Mouse (Mus musculus) MEL (cell line): Measurements from ENCODE around the gene Naa15. TPM values are rescaled to one million over a fixed set of nuclear protein-coding genes. Genes with fewer than 3 reads are reported as not detected.

ENCODE experiments used
- DNase-seq: peaks from one replicate; pipeline ENCODE4 v3.0.0; 2011; ENCODE audit warnings: low read depth, low spot score
- H3K27ac ChIP-seq: 2 replicates; pipeline ENCODE4 v1.5.1; 2012; ENCODE audit warnings: low read depth, mild to moderate bottlenecking, control low read depth, low read length, moderate library complexity; ENCODE audit not compliant: control insufficient read depth
- H3K27me3 ChIP-seq, 2 experiments: fragments of 150-350 bp in 1 of 2; sonication (generic) in 1 of 2; 2 replicates each; pipeline ENCODE4 v1.6.1; 2012; ENCODE audit warnings: low read length in 2 of 2, mild to moderate bottlenecking in 2 of 2, improper control_type of control experiment in 1 of 2, moderate library complexity in 1 of 2; ENCODE audit not compliant: insufficient read depth in 2 of 2, control insufficient read depth in 1 of 2
- H3K36me3 ChIP-seq, 2 experiments: 2 replicates each; pipeline ENCODE4 v1.6.1; 2012 to 2014; ENCODE audit warnings: low read length in 2 of 2, improper control_type of control experiment in 1 of 2, inconsistent platforms in 1 of 2, mild to moderate bottlenecking in 1 of 2; ENCODE audit not compliant: insufficient read depth in 2 of 2, control insufficient read depth in 1 of 2
- H3K4me1 ChIP-seq, 2 experiments: fragments of 150-350 bp in 1 of 2; sonication (generic) in 1 of 2; 2 replicates each; pipeline ENCODE4 v1.6.1; 2012; ENCODE audit warnings: low read length in 2 of 2, improper control_type of control experiment in 1 of 2, mild to moderate bottlenecking in 1 of 2; ENCODE audit not compliant: insufficient read depth in 2 of 2, control insufficient read depth in 1 of 2
- H3K4me3 ChIP-seq, 2 experiments: fragments of 150-350 bp in 1 of 2; sonication (generic) in 1 of 2; 2 replicates each; pipeline ENCODE4 v1.5.1; 2012; ENCODE audit warnings: low read depth in 2 of 2, low read length in 2 of 2, mild to moderate bottlenecking in 2 of 2, moderate library complexity in 2 of 2, control low read depth in 1 of 2, improper control_type of control experiment in 1 of 2; ENCODE audit not compliant: control insufficient read depth in 1 of 2, insufficient read depth in 1 of 2
- H3K79me2 ChIP-seq: 2 replicates; pipeline ENCODE4 v1.6.1; 2012; ENCODE audit warnings: mild to moderate bottlenecking, low read length, moderate library complexity; ENCODE audit not compliant: control insufficient read depth, poor library complexity, insufficient read depth
- H3K9ac ChIP-seq: 2 replicates; pipeline ENCODE4 v1.6.1; 2012; ENCODE audit warnings: low read depth, mild to moderate bottlenecking, control low read depth, low read length, moderate library complexity; ENCODE audit not compliant: control insufficient read depth, poor library complexity, severe bottlenecking
- H3K9me3 ChIP-seq: fragments of 150-350 bp; sonication (generic); replicated peaks from 2 replicates; pipeline ENCODE4 v1.6.1; 2012; ENCODE audit warnings: mild to moderate bottlenecking, low read length, improper control_type of control experiment, moderate library complexity; ENCODE audit not compliant: insufficient read depth
- BHLHE40 ChIP-seq: IDR thresholded peaks from 2 replicates; pipeline ENCODE4 v1.6.1; 2012; ENCODE audit warnings: low read depth, mild to moderate bottlenecking, inconsistent platforms, low read length, improper control_type of control experiment, borderline replicate concordance
- CTCF ChIP-seq, 3 experiments: IDR thresholded peaks in 2 of 3; conservative IDR thresholded peaks in 1 of 3; 2 replicates each; pipeline ENCODE4 v1.5.1; 2011 to 2012; ENCODE audit warnings: low read length in 3 of 3, low read depth in 2 of 3, mild to moderate bottlenecking in 2 of 3, improper control_type of control experiment in 1 of 3, inconsistent platforms in 1 of 3, mixed read lengths in 1 of 3, moderate library complexity in 1 of 3; ENCODE audit not compliant: control insufficient read depth in 1 of 3, insufficient read depth in 1 of 3, poor library complexity in 1 of 3, severe bottlenecking in 1 of 3
- EP300 ChIP-seq, 2 experiments: IDR thresholded peaks; 2 replicates each; pipeline ENCODE4 v1.6.1; 2011; ENCODE audit warnings: improper control_type of control experiment in 2 of 2, low read length in 2 of 2, low read depth in 1 of 2, mild to moderate bottlenecking in 1 of 2
- GATA1 ChIP-seq: IDR thresholded peaks from 2 replicates; pipeline ENCODE4 v1.6.1; 2011; ENCODE audit warnings: low read depth, low read length, improper control_type of control experiment
- KAT2A ChIP-seq: conservative IDR thresholded peaks from 2 replicates; pipeline ENCODE4 v1.6.1; 2012; ENCODE audit warnings: low read depth, low read length, improper control_type of control experiment, inconsistent platforms
- MEF2A ChIP-seq: IDR thresholded peaks from 2 replicates; pipeline ENCODE4 v1.6.1; 2014; ENCODE audit warnings: low read depth, mild to moderate bottlenecking, inconsistent platforms, low read length, improper control_type of control experiment; ENCODE audit not compliant: poor library complexity, insufficient replicate concordance, severe bottlenecking; ENCODE audit errors: extremely low read depth
- MXI1 ChIP-seq: IDR thresholded peaks from 2 replicates; pipeline ENCODE4 v1.6.1; 2011; ENCODE audit warnings: mild to moderate bottlenecking, low read depth, low read length, improper control_type of control experiment
- POLR2A ChIP-seq, 2 experiments: IDR thresholded peaks; 2 replicates each; pipeline ENCODE4 v1.6.1; 2011 to 2012; ENCODE audit warnings: low read length in 2 of 2, mild to moderate bottlenecking in 2 of 2, control low read depth in 1 of 2, improper control_type of control experiment in 1 of 2, low read depth in 1 of 2, moderate library complexity in 1 of 2; ENCODE audit not compliant: control insufficient read depth in 1 of 2, insufficient read depth in 1 of 2, poor library complexity in 1 of 2
- POLR2AphosphoS2 ChIP-seq: IDR thresholded peaks from 2 replicates; pipeline ENCODE4 v1.6.1; 2011; ENCODE audit warnings: low read length, improper control_type of control experiment
- POLR2AphosphoS5 ChIP-seq: IDR thresholded peaks from 2 replicates; pipeline ENCODE4 v1.6.1; 2012; ENCODE audit warnings: low read depth, borderline replicate concordance, mild to moderate bottlenecking, inconsistent platforms, low read length, moderate library complexity, mixed read lengths
- SMC3 ChIP-seq: IDR thresholded peaks from 2 replicates; pipeline ENCODE4 v1.6.1; 2011; ENCODE audit warnings: low read depth, low read length, improper control_type of control experiment
- TAL1 ChIP-seq: IDR thresholded peaks from 2 replicates; pipeline ENCODE4 v1.6.1; 2012; ENCODE audit warnings: mild to moderate bottlenecking, inconsistent platforms, low read length, moderate library complexity, mixed read lengths
- USF1 ChIP-seq: IDR thresholded peaks from 2 replicates; pipeline ENCODE4 v1.6.1; 2014; ENCODE audit warnings: low read depth, mild to moderate bottlenecking, inconsistent platforms, low read length, improper control_type of control experiment, moderate library complexity
- ZKSCAN1 ChIP-seq: IDR thresholded peaks from 2 replicates; pipeline ENCODE4 v1.6.1; 2012; ENCODE audit warnings: low read depth, mild to moderate bottlenecking, inconsistent platforms, low read length, improper control_type of control experiment, moderate library complexity
- ZNF384 ChIP-seq: IDR thresholded peaks from 2 replicates; pipeline ENCODE4 v1.6.1; 2012; ENCODE audit warnings: low read depth, mild to moderate bottlenecking, inconsistent platforms, low read length, improper control_type of control experiment
- polyA plus RNA-seq, 2 experiments: library from polyadenylated mRNA; stranded (reverse) in 1 of 2; unstranded in 1 of 2; fragments of >175 nt in 1 of 2; fragments of >200 nt in 1 of 2; gene quantifications; 2 replicates each; pipeline versions ENCODE4 v1.2.1 to v1.2.4; 2012; ENCODE audit warnings: low replicate concordance in 2 of 2, low read depth in 1 of 2; ENCODE audit not compliant: insufficient read length in 2 of 2, insufficient read depth in 1 of 2, missing spikeins in 1 of 2
- total RNA-seq: library from RNA; depleted of rRNA; stranded (reverse); fragments of 300-350 nt; gene quantifications from 2 replicates; pipeline ENCODE4 v1.2.3, GENCODE M21; 2012; rRNA removed

Gene Naa15
- total and polyA plus RNA-seq, 3 experiments: 36.6 to 558 (median 61.6) TPM

DNA sequence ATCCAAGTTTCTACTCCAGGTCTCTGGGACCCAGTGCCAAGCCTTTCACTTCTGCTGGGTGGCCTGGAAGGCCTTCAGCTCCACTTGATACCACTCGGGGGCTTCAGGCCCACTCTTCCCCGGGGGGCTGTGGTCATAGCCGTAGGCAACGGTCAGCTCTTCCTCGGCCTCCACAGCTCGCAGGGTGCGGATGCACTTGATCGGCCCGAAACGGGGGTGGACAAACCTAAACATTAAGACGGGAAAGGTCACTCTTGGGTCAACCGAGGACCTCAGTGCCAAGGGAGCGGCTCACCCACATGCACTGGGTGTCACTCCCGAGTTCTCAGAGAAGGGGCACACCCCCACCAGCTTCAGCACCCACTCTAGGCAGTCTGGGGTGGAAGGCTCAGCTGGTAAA is 106.3 kb downstream of the Naa15 start:
- no peak for DNase-seq
- Histone ChIP-seq H3K79me2 (no peaks in the 10 kb centered on the region), H3K9ac (no peak overlapping the region), H3K9me3 (no peaks in the 10 kb centered on the region), H3K4me3 (no peak overlapping the region)
- no peak for TF ChIP-seq USF1
- no peak for TF ChIP-seq POLR2A (IDR thresholded peaks at IDR 0.05; ENCODE audit: control insufficient read depth in 1 of 2, insufficient read depth in 1 of 2, low read depth in 1 of 2, low read length in 2 of 2, poor library complexity in 1 of 2)
- TF ChIP-seq, all 39 proteins: peak for 0
- Histone ChIP-seq H3K4me1 (peaks cover 8 to 19% of the 10 kb centered on the region in 2 experiments; a peak in 3 of 4 replicates), H3K36me3 (peaks cover 9 to 21% of the 10 kb centered on the region in 2 experiments), H3K27me3 (no peaks in the 10 kb centered on the region), H3K27ac (no peak overlapping the region)

GRCm38 (mm10) chr3:51525186-51525785 is 110.3 kb downstream of the Naa15 start:
- Histone ChIP-seq H3K27me3 (no peaks in the 10 kb centered on the region), H3K36me3 (peaks cover 0 to 20% of the 10 kb centered on the region in 2 experiments; a peak in 2 of 4 replicates), H3K4me3 (no peak overlapping the region), H3K9ac (no peak overlapping the region), H3K4me1 (no peaks in the 10 kb centered on the region), H3K27ac (no peak overlapping the region)
- no peak for TF ChIP-seq EP300 (IDR thresholded peaks at IDR 0.05; ENCODE audit: low read depth in 1 of 2, low read length in 2 of 2)
- no peak for TF ChIP-seq BHLHE40
- no peak for TF ChIP-seq ZNF384
- TF ChIP-seq MXI1: no peak
- no peak for TF ChIP-seq SMC3
- TF ChIP-seq POLR2AphosphoS5: no peak
- no peak for TF ChIP-seq ZKSCAN1
- TF ChIP-seq POLR2AphosphoS2: no peak
- no peak for TF ChIP-seq KAT2A
- no peak for TF ChIP-seq CTCF (IDR thresholded peaks at IDR 0.05 in 2 of 3, conservative IDR thresholded peaks at IDR 0.05 in 1 of 3; ENCODE audit: control insufficient read depth in 1 of 3, insufficient read depth in 1 of 3, low read depth in 2 of 3, low read length in 3 of 3, poor library complexity in 1 of 3, severe bottlenecking in 1 of 3)
- no peak for TF ChIP-seq GATA1
- TF ChIP-seq TAL1: no peak
- TF ChIP-seq MEF2A: no peak
- TF ChIP-seq, all 39 proteins: peak for 0
- no peaks in the 10 kb centered on the region for H3K9me3 ChIP-seq
- H3K79me2 ChIP-seq: no peaks in the 10 kb centered on the region
- DNase-seq: no peak

Other genes starting within 250 kb of the Naa15 start
- gene Noct, start 190.7 kb upstream of the Naa15 start, total RNA-seq: 16.4 and 17.8 TPM in 2 replicates
- 10 to 100 TPM in 1 of 2 experiments, not detected in 1; 26.7 TPM for gene Noct, start 190.7 kb upstream of the Naa15 start, polyA plus RNA-seq
- 46.5 and 50.2 TPM in 2 replicates for gene Elf2, start 74.5 kb upstream of the Naa15 start, total RNA-seq
- gene Elf2, start 74.5 kb upstream of the Naa15 start, polyA plus RNA-seq: 10 to 100 TPM; 38.0 to 53.3 TPM
- 0.65 and 2.0 TPM in 2 replicates for gene Mgarp, start 18.4 kb upstream of the Naa15 start, total RNA-seq
- gene Mgarp, start 18.4 kb upstream of the Naa15 start, polyA plus RNA-seq: 1 to 10 TPM in 1 of 2 experiments, not detected in 1; 5.2 TPM
- 207 and 214 TPM in 2 replicates for gene Ndufc1, start 6.2 kb upstream of the Naa15 start, total RNA-seq
- gene Ndufc1, start 6.2 kb upstream of the Naa15 start, polyA plus RNA-seq: 100 to 1,000 TPM in 1 of 2 experiments, not detected in 1; 115 TPM
- gene Rab33b, start 68.8 kb downstream of the Naa15 start, total RNA-seq: 5.2 and 6.2 TPM in 2 replicates
- gene Rab33b, start 68.8 kb downstream of the Naa15 start, polyA plus RNA-seq: 1 to 10 TPM in 1 of 2 experiments, not detected in 1; 4.9 TPM
- 8.4 and 11.3 TPM in 2 replicates for gene Setd7, start 145.7 kb downstream of the Naa15 start, total RNA-seq
- gene Setd7, start 145.7 kb downstream of the Naa15 start, polyA plus RNA-seq: 10 to 100 TPM; 15.3 to 37.9 TPM
- 0.69 and 1.0 TPM in 2 replicates for gene Mgst2, start 245.2 kb downstream of the Naa15 start, total RNA-seq
- gene Mgst2, start 245.2 kb downstream of the Naa15 start, polyA plus RNA-seq: 1 to 10 TPM in 1 of 2 experiments, not detected in 1; 3.1 TPM